Mouse (Mus musculus): ENCODE results near the gene Olfr649. TPM values are rescaled to one million over a fixed set of nuclear protein-coding genes. Genes with fewer than 3 reads are reported as not detected.

Gene Olfr649
- polyA plus RNA-seq, 2 experiments: not detected

GRCm38 (mm10) chr7:104191275-104191674 is 4.5 kb downstream of the Olfr649 start:
- Histone ChIP-seq H3K4me3 (replicated peaks; ENCODE audit: low read length) (no peak overlapping the region), H3K4me1 (ENCODE audit: control insufficient read depth, insufficient read depth, low read length) (no peaks in the 10 kb centered on the region), H3K9ac (ENCODE audit: low read depth, low read length, severe bottlenecking) (no peak overlapping the region), H3K4me2 (replicated peaks; ENCODE audit: low read depth, low read length, severe bottlenecking) (no peak overlapping the region), H3K27me3 (ENCODE audit: control insufficient read depth, insufficient read depth, low read length) (no peaks in the 10 kb centered on the region), H3K9me3 (ENCODE audit: control insufficient read depth, low read length) (no peaks in the 10 kb centered on the region), H3K36me3 (ENCODE audit: control insufficient read depth, insufficient read depth, low read length) (no peaks in the 10 kb centered on the region), H3K27ac (replicated peaks; ENCODE audit: low read depth, low read length) (no peak overlapping the region)
- DNase-seq (ENCODE audit: low spot score): no peak
- TF ChIP-seq POLR2A (IDR thresholded peaks at IDR 0.05; ENCODE audit: borderline replicate concordance, extremely low read depth, insufficient read depth, insufficient read length): no peak
- WGBS: 56% methylated on average over 9 of the region's 9 CpGs
- ATAC-seq (ENCODE audit: low FRiP score, low read depth): no peak

- 86% methylated on average over 2 of the region's 2 CpGs for WGBS
- Histone ChIP-seq H3K4me1 (ENCODE audit: control insufficient read depth, insufficient read depth, low read length) (no peaks in the 10 kb centered on the region), H3K9me3 (ENCODE audit: control insufficient read depth, low read length) (no peaks in the 10 kb centered on the region), H3K36me3 (ENCODE audit: control insufficient read depth, insufficient read depth, low read length) (no peaks in the 10 kb centered on the region), H3K27me3 (ENCODE audit: control insufficient read depth, insufficient read depth, low read length) (no peaks in the 10 kb centered on the region), H3K4me2 (replicated peaks; ENCODE audit: low read depth, low read length, severe bottlenecking) (no peak within 1 kb of the TSS), H3K9ac (ENCODE audit: low read depth, low read length, severe bottlenecking) (no peak within 1 kb of the TSS), H3K4me3 (replicated peaks; ENCODE audit: low read length) (no peak within 1 kb of the TSS), H3K27ac (replicated peaks; ENCODE audit: low read depth, low read length) (no peak within 1 kb of the TSS)
- no peak for ATAC-seq (ENCODE audit: low FRiP score, low read depth)
- no peak for DNase-seq (ENCODE audit: low spot score)
- no peak for TF ChIP-seq POLR2A (IDR thresholded peaks at IDR 0.05; ENCODE audit: borderline replicate concordance, extremely low read depth, insufficient read depth, insufficient read length)
These were observed 12.5 kb downstream of the Olfr649 start, which contains the start of gene Olfr648 for GRCm38 (mm10) chr7:104183292-104183691. Olfr648 (minus strand) TSS chr7:104183392.

DNA sequence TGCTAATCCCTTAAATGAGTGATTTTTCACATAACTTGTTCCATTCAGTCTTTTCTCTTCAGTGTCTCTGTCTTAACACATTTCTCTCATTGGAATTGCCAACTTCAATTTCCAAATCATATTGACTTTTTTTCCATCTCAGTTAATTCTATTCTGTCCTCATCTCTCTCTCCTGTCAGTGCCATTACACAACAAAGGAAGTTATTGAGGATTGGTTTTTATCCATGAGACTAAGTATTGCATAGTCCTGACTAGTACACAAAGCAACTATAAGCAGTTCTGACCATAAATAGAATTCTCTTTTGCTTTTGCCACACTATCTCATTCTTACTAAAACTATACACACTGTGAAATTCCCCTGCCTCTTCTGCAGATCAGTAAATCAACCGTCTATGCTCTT is 16.7 kb downstream of the Olfr649 start:
- Histone ChIP-seq H3K4me1 (ENCODE audit: control insufficient read depth, insufficient read depth, low read length) (no peaks in the 10 kb centered on the region), H3K4me3 (replicated peaks; ENCODE audit: low read length) (no peak overlapping the region), H3K4me2 (replicated peaks; ENCODE audit: low read depth, low read length, severe bottlenecking) (no peak overlapping the region), H3K27ac (replicated peaks; ENCODE audit: low read depth, low read length) (no peak overlapping the region), H3K27me3 (ENCODE audit: control insufficient read depth, insufficient read depth, low read length) (no peaks in the 10 kb centered on the region), H3K9me3 (ENCODE audit: control insufficient read depth, low read length) (no peaks in the 10 kb centered on the region), H3K9ac (ENCODE audit: low read depth, low read length, severe bottlenecking) (no peak overlapping the region), H3K36me3 (ENCODE audit: control insufficient read depth, insufficient read depth, low read length) (no peaks in the 10 kb centered on the region)
- 83% methylated on average over 1 of the region's 1 CpGs for WGBS
- ATAC-seq (ENCODE audit: low FRiP score, low read depth): no peak
- no peak for DNase-seq (ENCODE audit: low spot score)
- TF ChIP-seq POLR2A (IDR thresholded peaks at IDR 0.05; ENCODE audit: borderline replicate concordance, extremely low read depth, insufficient read depth, insufficient read length): no peak

GRCm38 (mm10) chr7:104178422-104179054 is 17.2 kb downstream of the Olfr649 start:
- Histone ChIP-seq H3K36me3 (ENCODE audit: control insufficient read depth, insufficient read depth, low read length) (no peaks in the 10 kb centered on the region), H3K27ac (replicated peaks; ENCODE audit: low read depth, low read length) (no peak overlapping the region), H3K9me3 (ENCODE audit: control insufficient read depth, low read length) (no peaks in the 10 kb centered on the region), H3K4me2 (replicated peaks; ENCODE audit: low read depth, low read length, severe bottlenecking) (no peak overlapping the region), H3K9ac (ENCODE audit: low read depth, low read length, severe bottlenecking) (no peak overlapping the region), H3K4me3 (replicated peaks; ENCODE audit: low read length) (no peak overlapping the region), H3K27me3 (ENCODE audit: control insufficient read depth, insufficient read depth, low read length) (no peaks in the 10 kb centered on the region), H3K4me1 (ENCODE audit: control insufficient read depth, insufficient read depth, low read length) (no peaks in the 10 kb centered on the region)
- WGBS: 73% methylated on average over 5 of the region's 5 CpGs
- ATAC-seq (ENCODE audit: low FRiP score, low read depth): no peak
- no peak for DNase-seq (ENCODE audit: low spot score)
- TF ChIP-seq POLR2A (IDR thresholded peaks at IDR 0.05; ENCODE audit: borderline replicate concordance, extremely low read depth, insufficient read depth, insufficient read length): no peak

- DNase-seq (ENCODE audit: low spot score) (no peak), ATAC-seq (ENCODE audit: low FRiP score, low read depth) (no peak)
- no peak overlapping the region for H3K4me3 ChIP-seq (replicated peaks; ENCODE audit: low read length)
- H3K4me1 ChIP-seq (ENCODE audit: control insufficient read depth, insufficient read depth, low read length): no peaks in the 10 kb centered on the region
- H3K9ac ChIP-seq (ENCODE audit: low read depth, low read length, severe bottlenecking): no peak overlapping the region
- no peaks in the 10 kb centered on the region for H3K36me3 ChIP-seq (ENCODE audit: control insufficient read depth, insufficient read depth, low read length)
- no peaks in the 10 kb centered on the region for H3K27me3 ChIP-seq (ENCODE audit: control insufficient read depth, insufficient read depth, low read length)
- no peak overlapping the region for H3K4me2 ChIP-seq (replicated peaks; ENCODE audit: low read depth, low read length, severe bottlenecking)
- H3K9me3 ChIP-seq (ENCODE audit: control insufficient read depth, low read length): no peaks in the 10 kb centered on the region
- H3K27ac ChIP-seq (replicated peaks; ENCODE audit: low read depth, low read length): no peak overlapping the region
- TF ChIP-seq POLR2A (IDR thresholded peaks at IDR 0.05; ENCODE audit: borderline replicate concordance, extremely low read depth, insufficient read depth, insufficient read length): no peak
- WGBS: 90% methylated on average over 1 of the region's 1 CpGs
These were observed 20.7 kb downstream of the Olfr649 start for GRCm38 (mm10) chr7:104175085-104175484.
